Mouse (Mus musculus): ENCODE data around the gene Zfp385b. TPM values are rescaled to one million over a fixed set of nuclear protein-coding genes. Genes with fewer than 3 reads are reported as not detected.
A peak's percentile ranks its signal among the peaks of the same experiment; 100 is the strongest.

Zfp385b gene
- total RNA-seq, 2 experiments from 2014 or later = 2.5 to 8.4 TPM

GRCm38 (mm10) chr2:77592525-77592924 lies 226.9 kb downstream of the Zfp385b start:
- no peak for TF ChIP-seq CTCF (IDR thresholded peaks at IDR 0.05)
- intact Hi-C loops (cut with DNase I) = no loop called here
- H3K27ac ChIP-seq = no peak overlapping the region
- no peak overlapping the region for H3K4me3 ChIP-seq
- DNase-seq = no peak

- H3K4me3 ChIP-seq = no peak overlapping the region
- H3K27ac ChIP-seq = peak overlapping the region; percentile 28
- intact Hi-C loops (cut with DNase I) = no loop called here
- DNase-seq = peak; percentile 59
- no peak for TF ChIP-seq CTCF (IDR thresholded peaks at IDR 0.05)
Observed at GRCm38 (mm10) chr2:77589205-77589901, 230.1 kb downstream of the Zfp385b start.

- Histone ChIP-seq H3K4me3 (no peak overlapping the region), H3K27ac (no peak overlapping the region)
- TF ChIP-seq CTCF (IDR thresholded peaks at IDR 0.05) = no peak
- no peak for DNase-seq
- intact Hi-C loops (cut with DNase I) = no loop called here
Observed at GRCm38 (mm10) chr2:77587387-77587786, 232.1 kb downstream of the Zfp385b start.

GRCm38 (mm10) chr2:77586581-77587360 lies 232.7 kb downstream of the Zfp385b start:
- Histone ChIP-seq H3K4me3 (no peak overlapping the region), H3K27ac (no peak overlapping the region)
- TF ChIP-seq CTCF (IDR thresholded peaks at IDR 0.05) = no peak
- DNase-seq = no peak
- intact Hi-C loops (cut with DNase I) = no loop called here

GRCm38 (mm10) chr2:77583586-77583985 lies 235.9 kb downstream of the Zfp385b start:
- no peak overlapping the region for H3K4me3 ChIP-seq
- no peak for DNase-seq
- intact Hi-C loops (cut with DNase I) = no loop called here
- no peak overlapping the region for H3K27ac ChIP-seq
- TF ChIP-seq CTCF (IDR thresholded peaks at IDR 0.05) = no peak

- no peak for DNase-seq
- Histone ChIP-seq H3K27ac (no peak overlapping the region), H3K4me3 (no peak overlapping the region)
- intact Hi-C loops (cut with DNase I) = no loop called here
- no peak for TF ChIP-seq CTCF (IDR thresholded peaks at IDR 0.05)
Observed at GRCm38 (mm10) chr2:77576571-77576970, 242.9 kb downstream of the Zfp385b start.

- intact Hi-C loops (cut with DNase I) = no loop called here
- no peak for TF ChIP-seq CTCF (IDR thresholded peaks at IDR 0.05)
- no peak for DNase-seq
- no peak overlapping the region for H3K27ac ChIP-seq
- no peak overlapping the region for H3K4me3 ChIP-seq
Observed at GRCm38 (mm10) chr2:77567528-77568435, 251.7 kb downstream of the Zfp385b start.

- no peak overlapping the region for H3K4me3 ChIP-seq
- no peak for TF ChIP-seq CTCF (IDR thresholded peaks at IDR 0.05)
- no peak for DNase-seq
- H3K27ac ChIP-seq = no peak overlapping the region
- intact Hi-C loops (cut with DNase I) = no loop called here
Observed at GRCm38 (mm10) chr2:77563706-77564105, 255.7 kb downstream of the Zfp385b start.

GRCm38 (mm10) chr2:77561941-77562340 lies 257.5 kb downstream of the Zfp385b start:
- DNase-seq = no peak
- H3K27ac ChIP-seq = peak overlapping the region; percentile 12; the same call in 1 of the 2 replicates
- intact Hi-C loops (cut with DNase I) = no loop called here
- TF ChIP-seq CTCF (IDR thresholded peaks at IDR 0.05) = no peak
- no peak overlapping the region for H3K4me3 ChIP-seq

GRCm38 (mm10) chr2:77556938-77557337 lies 262.5 kb downstream of the Zfp385b start:
- no peak overlapping the region for H3K27ac ChIP-seq
- TF ChIP-seq CTCF (IDR thresholded peaks at IDR 0.05) = no peak
- H3K4me3 ChIP-seq = no peak overlapping the region
- intact Hi-C loops (cut with DNase I) = no loop called here
- no peak for DNase-seq

- Histone ChIP-seq H3K27ac (no peak overlapping the region), H3K4me3 (no peak overlapping the region)
- no peak for TF ChIP-seq CTCF (IDR thresholded peaks at IDR 0.05)
- intact Hi-C loops (cut with DNase I) = no loop called here
- no peak for DNase-seq
Observed at GRCm38 (mm10) chr2:77555980-77556379, 263.5 kb downstream of the Zfp385b start.

- TF ChIP-seq CTCF (IDR thresholded peaks at IDR 0.05) = no peak
- DNase-seq = no peak
- Histone ChIP-seq H3K27ac (peak overlapping the region; percentile 74), H3K4me3 (no peak overlapping the region)
- intact Hi-C loops (cut with DNase I) = no loop called here
Observed at GRCm38 (mm10) chr2:77552675-77553074, 266.8 kb downstream of the Zfp385b start.
